24 mouse cellular contexts compared by ENCODE assay signal in genomic region chr16:8446256-8446655, GRCm38 (mm10). TPM values are rescaled to one million over a fixed set of nuclear protein-coding genes. Genes with fewer than 3 reads are reported as not detected.
"Had no signal": no experiment of that assay in that cellular context is flagged by ENCODE, and none has a peak within 500 bp of the region (broad histone marks: within the 10 kb centered on the region; RNA-seq: fewer than 3 reads in every experiment).

No protein-coding gene starts in this region.

- H3K9ac ChIP-seq: liver, embryonic 15.5 days; lung, embryonic 15.5 days; midbrain, embryonic 13.5 days; neural tube, embryonic 13.5 days; stomach, embryonic 15.5 days had no signal

- DNase-seq: kidney, adult 9 months; kidney, postnatal 14 days; kidney, postnatal 4 days; lung, adult 18-20 months; lung, postnatal 10 days; lung, postnatal 36 days; right cerebral cortex, postnatal 25 days; spleen, adult 18-20 months; thymus, adult 2 months; thymus, postnatal 14 days; thymus, postnatal 4 days had no signal

- H3K36me3 ChIP-seq: liver, embryonic 15.5 days; lung, embryonic 15.5 days; midbrain, embryonic 10.5 days; midbrain, embryonic 13.5 days; neural tube, embryonic 13.5 days; stomach, embryonic 15.5 days had no signal

- H3K4me2 ChIP-seq: liver, embryonic 15.5 days; lung, embryonic 15.5 days; midbrain, embryonic 13.5 days; neural tube, embryonic 13.5 days; stomach, embryonic 15.5 days had no signal

- H3K4me3 ChIP-seq: liver, embryonic 15.5 days; lung, embryonic 15.5 days; megakaryocyte, embryonic 14.5 days; midbrain, embryonic 10.5 days; midbrain, embryonic 13.5 days; myocyte; neural tube, embryonic 13.5 days; stomach, embryonic 15.5 days had no signal

- H3K27me3 ChIP-seq: liver, embryonic 15.5 days; lung, embryonic 15.5 days; midbrain, embryonic 13.5 days; neural tube, embryonic 13.5 days had no signal

- ATAC-seq: midbrain, embryonic 13.5 days; midbrain, embryonic 16.5 days had no signal

- H3K27ac ChIP-seq: liver, embryonic 15.5 days; lung, embryonic 15.5 days; midbrain, embryonic 10.5 days; midbrain, embryonic 13.5 days; neural tube, embryonic 13.5 days; stomach, embryonic 15.5 days had no signal

- H3K9me3 ChIP-seq: liver, embryonic 15.5 days; lung, embryonic 15.5 days; midbrain, embryonic 10.5 days; midbrain, embryonic 13.5 days; neural tube, embryonic 13.5 days; stomach, embryonic 15.5 days had no signal

- H3K4me1 ChIP-seq: liver, embryonic 15.5 days; lung, embryonic 15.5 days; midbrain, embryonic 10.5 days; midbrain, embryonic 13.5 days; neural tube, embryonic 13.5 days; stomach, embryonic 15.5 days had no signal

RNA-seq across cellular contexts. Expression of gene Tmem114, which starts 21.3 kb away (rescaled TPM):
- total RNA-seq: liver, adult 2 months; monocyte, adult 5-6 weeks; neutrophil, adult 5-6 weeks had no signal
- polyA plus RNA-seq: limb, embryonic 11.5 days; liver, adult 2 months; liver, embryonic 15.5 days; lung, embryonic 15.5 days; midbrain, embryonic 10.5 days; myocyte had no signal
